Mouse (Mus musculus) embryonic facial prominence, embryonic 11.5 days (tissue): ENCODE results near the gene Arl15. TPM values are rescaled to one million over a fixed set of nuclear protein-coding genes. Genes with fewer than 3 reads are reported as not detected.

Experiments used
- ATAC-seq: fragments of 200-750 bp; cut with Nextera tagmentation; replicated peaks from 2 replicates; pipeline ENCODE4 v1.8.0; 2017; ENCODE audit warnings: low read depth; ENCODE audit not compliant: insufficient number of reproducible peaks, low FRiP score, low TSS enrichment
- DNase-seq: peaks from one replicate; pipeline ENCODE4 v3.0.0-alpha.2; 2015; ENCODE audit warnings: low spot score
- H3K27ac ChIP-seq: fragments of 300-500 bp; sonication (generic); replicated peaks from 2 replicates; pipeline ENCODE4 v1.5.1; 2014; ENCODE audit warnings: mild to moderate bottlenecking, low read depth, low read length, control low read depth
- H3K27me3 ChIP-seq: fragments of 300-500 bp; sonication (generic); 2 replicates; pipeline ENCODE4 v1.6.1; 2014; ENCODE audit warnings: mild to moderate bottlenecking, low read length, moderate library complexity, mixed read lengths; ENCODE audit not compliant: control insufficient read depth, insufficient read depth
- H3K36me3 ChIP-seq: fragments of 300-500 bp; sonication (generic); replicated peaks from 2 replicates; pipeline ENCODE4 v1.6.1; 2014; ENCODE audit warnings: low read depth, mild to moderate bottlenecking, low read length, moderate library complexity, mixed read lengths; ENCODE audit not compliant: control insufficient read depth, insufficient read depth
- H3K4me1 ChIP-seq: fragments of 300-500 bp; sonication (generic); 2 replicates; pipeline ENCODE4 v1.6.1; 2014; ENCODE audit warnings: low read length, mixed read lengths; ENCODE audit not compliant: control insufficient read depth, insufficient read depth
- H3K4me2 ChIP-seq: fragments of 300-500 bp; sonication (generic); 2 replicates; pipeline ENCODE4 v1.6.1; 2014; ENCODE audit warnings: low read depth, mild to moderate bottlenecking, control low read depth, low read length, moderate library complexity
- H3K4me3 ChIP-seq: fragments of 300-500 bp; sonication (generic); 2 replicates; pipeline ENCODE4 v1.5.1; 2014; ENCODE audit warnings: low read depth, low read length, control low read depth
- H3K9ac ChIP-seq: fragments of 300-500 bp; sonication (generic); replicated peaks from 2 replicates; pipeline ENCODE4 v1.6.1; 2014; ENCODE audit warnings: mild to moderate bottlenecking, control low read depth, low read length
- H3K9me3 ChIP-seq: fragments of 300-500 bp; sonication (generic); replicated peaks from 2 replicates; pipeline ENCODE4 v1.6.1; 2016; ENCODE audit warnings: mild to moderate bottlenecking, low read length, inconsistent platforms, mixed read lengths; ENCODE audit not compliant: control insufficient read depth
- WGBS: fragments of 180-500 bp; shearing (Covaris S2); extraction: QIAGEN DNeasy Blood & Tissue Kit; methylation state at CpG from one replicate; pipeline ENCODE4 v1.1.7; 2014; 5-methylcytosine and 5-hydroxymethylcytosine counted together
- polyA plus RNA-seq: library from polyadenylated mRNA; unstranded; fragments of >200 nt; fragmentation: Nextera tagmentation; extraction: Ambion mirVana; gene quantifications from 2 replicates; pipeline ENCODE4 v1.2.1, GENCODE M21; 2014

Gene Arl15
- polyA plus RNA-seq, 1 experiment from 2014 or later = 10.9 TPM

- Histone ChIP-seq H3K4me3 (no peak overlapping the region), H3K9ac (no peak overlapping the region), H3K4me1 (no peaks in the 10 kb centered on the region), H3K27ac (no peak overlapping the region), H3K36me3 (no peaks in the 10 kb centered on the region), H3K27me3 (no peaks in the 10 kb centered on the region), H3K4me2 (no peak overlapping the region), H3K9me3 (no peaks in the 10 kb centered on the region)
- DNase-seq (no peak), ATAC-seq (no peak)
- 92% methylated on average over 9 of the region's 9 CpGs for WGBS
These were observed 103.6 kb downstream of the Arl15 start for GRCm38 (mm10) chr13:113897951-113898350.

- Histone ChIP-seq H3K4me3 (no peak overlapping the region), H3K9ac (no peak overlapping the region), H3K4me2 (no peak overlapping the region), H3K27me3 (no peaks in the 10 kb centered on the region), H3K4me1 (no peaks in the 10 kb centered on the region), H3K36me3 (no peaks in the 10 kb centered on the region), H3K27ac (no peak overlapping the region), H3K9me3 (no peaks in the 10 kb centered on the region)
- no peak for ATAC-seq
- 90% methylated on average over 11 of the region's 11 CpGs for WGBS
- DNase-seq = no peak
These were observed 106.8 kb downstream of the Arl15 start for GRCm38 (mm10) chr13:113901001-113901545.

GRCm38 (mm10) chr13:113903255-113903654 is 109.0 kb downstream of the Arl15 start:
- WGBS = 89% methylated on average over 6 of the region's 6 CpGs
- Histone ChIP-seq H3K4me3 (no peak overlapping the region), H3K9me3 (no peaks in the 10 kb centered on the region), H3K36me3 (no peaks in the 10 kb centered on the region), H3K4me1 (no peaks in the 10 kb centered on the region), H3K27ac (no peak overlapping the region), H3K9ac (no peak overlapping the region), H3K27me3 (no peaks in the 10 kb centered on the region), H3K4me2 (no peak overlapping the region)
- no peak for DNase-seq
- no peak for ATAC-seq

GRCm38 (mm10) chr13:113911986-113912519 is 117.7 kb downstream of the Arl15 start:
- ATAC-seq = no peak

GRCm38 (mm10) chr13:113914551-113914971 is 120.3 kb downstream of the Arl15 start:
- 35% methylated on average over 9 of the region's 9 CpGs for WGBS
- Histone ChIP-seq H3K4me3 (no peak overlapping the region), H3K9me3 (no peaks in the 10 kb centered on the region), H3K27ac (no peak overlapping the region), H3K36me3 (no peaks in the 10 kb centered on the region), H3K9ac (no peak overlapping the region), H3K4me1 (no peaks in the 10 kb centered on the region), H3K4me2 (no peak overlapping the region), H3K27me3 (no peaks in the 10 kb centered on the region)
- ATAC-seq (peak; percentile 46; the same call in 1 of the 2 replicates), DNase-seq (peak; percentile 26)

More at GRCm38 (mm10) chr13:113911986-113912519, 117.7 kb downstream of the Arl15 start:
- DNase-seq = no peak
- Histone ChIP-seq H3K9me3 (no peaks in the 10 kb centered on the region), H3K27ac (no peak overlapping the region), H3K27me3 (no peaks in the 10 kb centered on the region), H3K9ac (no peak overlapping the region), H3K4me2 (no peak overlapping the region), H3K4me3 (no peak overlapping the region), H3K4me1 (no peaks in the 10 kb centered on the region), H3K36me3 (no peaks in the 10 kb centered on the region)
- 69% methylated on average over 11 of the region's 11 CpGs for WGBS

- DNase-seq (no peak), ATAC-seq (no peak)
- Histone ChIP-seq H3K27me3 (no peaks in the 10 kb centered on the region), H3K4me3 (no peak overlapping the region), H3K36me3 (no peaks in the 10 kb centered on the region), H3K27ac (no peak overlapping the region), H3K9me3 (no peaks in the 10 kb centered on the region), H3K4me1 (no peaks in the 10 kb centered on the region), H3K4me2 (no peak overlapping the region), H3K9ac (no peak overlapping the region)
- 89% methylated on average over 14 of the region's 14 CpGs for whole genome bisulfite sequencing
These were observed 121.4 kb downstream of the Arl15 start for GRCm38 (mm10) chr13:113915700-113916099.

- Histone ChIP-seq H3K9me3 (no peaks in the 10 kb centered on the region), H3K9ac (no peak overlapping the region), H3K27ac (no peak overlapping the region), H3K36me3 (no peaks in the 10 kb centered on the region), H3K4me3 (no peak overlapping the region), H3K4me2 (no peak overlapping the region), H3K4me1 (no peaks in the 10 kb centered on the region), H3K27me3 (no peaks in the 10 kb centered on the region)
- 95% methylated on average over 5 of the region's 5 CpGs for WGBS
- DNase-seq = no peak
- no peak for ATAC-seq
These were observed 122.5 kb downstream of the Arl15 start for GRCm38 (mm10) chr13:113916761-113917160.

- H3K4me2 ChIP-seq = no peak overlapping the region
- ATAC-seq = no peak
- H3K36me3 ChIP-seq = no peaks in the 10 kb centered on the region
- H3K27me3 ChIP-seq = no peaks in the 10 kb centered on the region
- no peaks in the 10 kb centered on the region for H3K4me1 ChIP-seq
- WGBS = 81% methylated on average over 6 of the region's 6 CpGs
- no peak overlapping the region for H3K9ac ChIP-seq
- H3K27ac ChIP-seq = no peak overlapping the region
- no peak for DNase-seq
- H3K9me3 ChIP-seq = no peaks in the 10 kb centered on the region
- no peak overlapping the region for H3K4me3 ChIP-seq
These were observed 123.1 kb downstream of the Arl15 start for GRCm38 (mm10) chr13:113917376-113917775.
